Mouse (Mus musculus) olfactory bulb, adult 2 months (tissue): ENCODE data around the gene Vezt.

Experiments used
- CTCF ChIP-seq: fragments of 200-500 bp; IDR thresholded peaks from 2 replicates; pipeline ENCODE4 v1.5.1; 2012; ENCODE audit warnings: low read depth, mild to moderate bottlenecking, low read length, moderate library complexity; ENCODE audit not compliant: insufficient read depth
- POLR2A ChIP-seq: fragments of 200-500 bp; IDR thresholded peaks from 2 replicates; pipeline ENCODE4 v1.6.1; 2012; ENCODE audit warnings: mild to moderate bottlenecking, low read depth, low read length, moderate library complexity; ENCODE audit not compliant: insufficient read depth

GRCm38 (mm10) chr10:93890565-93890964 lies 145.1 kb downstream of the Vezt start:
- TF ChIP-seq POLR2A: no peak
- TF ChIP-seq CTCF: no peak
